Mouse (Mus musculus) gonadal fat pad, adult 2 months (tissue): ENCODE data around the gene Arid1b. TPM values are rescaled to one million over a fixed set of nuclear protein-coding genes. Genes with fewer than 3 reads are reported as not detected.

Experiments used
- DNase-seq: peaks from one replicate; pipeline ENCODE4 v3.0.0-alpha.2; 2012; ENCODE audit warnings: low read depth
- polyA plus RNA-seq: library from polyadenylated mRNA; depleted of rRNA; stranded (reverse); fragments of >200 nt; gene quantifications from 2 replicates; pipeline ENCODE4 v1.2.3, GENCODE M21; 2012

Gene Arid1b
- polyA plus RNA-seq, 1 experiment, result 23.2 TPM

DNA sequence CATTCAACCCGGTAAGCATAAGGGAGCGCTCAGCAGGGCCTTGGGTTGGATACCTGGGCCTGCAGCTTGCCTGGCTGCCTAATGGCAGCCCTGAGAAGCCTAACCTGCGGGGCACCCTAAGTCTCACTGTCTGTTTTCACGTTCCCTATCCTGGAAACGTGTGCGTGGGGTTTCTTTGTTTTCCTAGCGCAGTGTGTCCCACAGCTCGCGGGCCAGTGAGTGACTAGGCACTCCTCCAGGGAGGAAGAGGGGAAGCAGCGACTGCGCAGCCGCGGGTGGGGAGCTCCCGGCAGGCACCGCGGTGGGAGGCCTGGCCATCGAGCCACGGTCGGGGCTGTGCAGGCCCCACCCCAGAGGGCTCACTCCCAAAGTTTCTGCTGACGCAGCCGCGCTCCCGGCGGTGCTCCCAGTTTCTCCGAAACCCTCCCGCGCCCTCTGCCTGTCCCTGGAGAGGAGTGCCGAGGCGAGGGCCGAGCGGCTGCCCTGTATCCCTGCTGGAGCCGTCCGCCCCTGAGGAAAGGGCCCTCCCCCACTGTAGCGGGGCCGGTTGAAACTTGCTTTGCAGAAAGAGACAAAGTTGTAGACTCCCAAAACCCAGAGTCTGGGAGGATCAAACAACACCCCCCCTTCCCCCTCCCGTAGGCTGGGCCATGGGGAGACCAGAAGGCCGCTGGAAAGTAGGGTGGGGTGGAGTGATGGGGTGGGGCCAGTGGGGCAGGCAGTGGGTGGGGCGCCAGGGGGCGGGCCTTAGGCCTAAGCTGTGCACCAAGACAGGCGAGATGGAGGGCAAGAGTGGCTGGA, 195.6 kb downstream of the Arid1b start:
- no peak for DNase-seq

DNA sequence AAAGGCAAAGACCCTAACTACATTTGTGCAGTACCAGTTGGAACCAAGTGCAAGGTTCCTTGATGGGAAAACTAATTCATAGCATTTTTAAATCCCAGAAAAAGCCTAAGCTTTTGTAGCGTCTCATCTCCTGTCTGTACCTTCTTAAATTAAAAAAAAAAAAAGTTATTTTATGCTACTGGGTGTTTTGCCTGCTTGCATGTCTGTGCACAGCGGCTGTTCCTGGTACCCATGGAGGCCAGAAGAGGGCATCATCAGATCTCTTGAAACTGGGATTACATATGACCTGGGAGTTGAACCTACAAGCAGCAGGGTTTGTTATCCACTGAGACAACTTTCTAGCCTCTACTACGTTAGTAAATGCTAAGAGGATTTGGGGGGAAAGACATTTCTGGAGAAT, 196.2 kb downstream of the Arid1b start:
- DNase-seq, result no peak

DNA sequence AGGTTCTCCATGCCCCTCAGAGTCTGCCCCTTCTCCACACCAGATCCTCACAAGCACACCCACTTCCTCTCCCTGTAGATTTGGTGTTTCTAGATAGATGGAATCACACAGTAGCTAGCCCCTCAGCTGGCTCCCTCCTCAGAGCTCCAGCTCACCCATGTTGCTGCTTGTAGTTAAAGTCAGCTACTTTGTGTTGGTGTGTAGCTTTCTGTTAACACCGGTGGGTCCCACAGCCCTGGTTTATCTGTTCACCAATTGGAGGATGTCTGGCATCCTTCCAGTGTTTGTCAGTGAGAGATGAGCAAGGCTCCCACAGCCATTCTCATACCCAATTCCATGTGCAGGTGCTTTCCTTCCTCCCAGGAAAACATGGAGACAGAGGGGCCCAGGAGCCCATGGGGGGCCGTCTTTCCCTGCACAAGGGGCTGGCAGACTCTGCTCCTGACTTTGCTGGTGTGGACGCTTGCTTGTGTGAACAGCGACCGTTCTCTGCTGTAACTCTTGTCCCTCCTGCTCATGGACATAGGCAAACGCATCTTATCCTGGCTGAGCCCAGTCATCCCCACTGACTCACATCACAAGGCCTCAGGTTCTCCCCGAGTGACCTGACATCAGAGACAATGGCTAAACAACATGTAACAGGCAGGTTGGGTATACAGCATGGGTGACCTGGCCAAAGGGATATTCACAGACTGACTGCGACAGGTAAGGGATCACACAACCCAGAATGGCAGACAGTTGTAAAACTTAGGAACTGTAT, 200.2 kb downstream of the Arid1b start:
- DNase-seq, result no peak

DNA sequence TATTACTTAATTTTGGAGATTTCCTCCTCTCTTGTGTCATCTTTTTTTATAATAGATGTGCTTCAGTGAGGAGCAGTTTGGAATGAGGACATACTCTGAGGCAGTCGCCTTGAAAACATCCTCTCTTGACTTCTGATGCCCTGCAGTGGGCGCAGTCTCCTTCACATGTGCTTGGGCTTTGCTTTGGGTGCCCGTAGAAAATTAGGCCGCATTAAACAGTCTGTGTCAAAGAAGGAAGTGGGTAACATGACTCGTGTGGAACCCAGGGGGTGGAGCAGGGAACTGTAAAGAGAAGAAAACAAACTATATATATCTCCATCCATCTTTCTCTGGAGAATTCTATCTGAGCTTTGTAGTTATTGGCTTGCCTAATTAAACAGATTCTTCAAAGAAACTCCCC, 201.3 kb downstream of the Arid1b start:
- DNase-seq, result no peak

DNA sequence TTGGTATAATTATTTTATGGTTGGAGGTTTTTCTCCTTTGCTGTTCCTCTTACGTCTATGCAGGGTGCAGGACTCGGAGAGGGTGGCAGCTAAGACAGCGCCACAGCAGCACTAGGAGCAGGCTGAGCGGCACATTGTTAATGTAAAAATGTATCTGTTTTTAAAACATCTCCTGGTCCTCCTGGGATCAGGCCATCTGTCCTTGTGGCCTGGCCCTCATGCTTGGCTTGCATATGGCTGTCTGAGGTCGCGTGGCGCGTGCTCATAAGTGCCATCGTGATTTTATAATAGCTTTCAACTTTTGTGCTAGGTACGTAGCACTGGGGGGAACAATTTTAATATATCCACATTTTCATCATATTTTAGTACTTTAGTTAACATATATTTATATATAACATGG, 201.9 kb downstream of the Arid1b start:
- no peak for DNase-seq

DNA sequence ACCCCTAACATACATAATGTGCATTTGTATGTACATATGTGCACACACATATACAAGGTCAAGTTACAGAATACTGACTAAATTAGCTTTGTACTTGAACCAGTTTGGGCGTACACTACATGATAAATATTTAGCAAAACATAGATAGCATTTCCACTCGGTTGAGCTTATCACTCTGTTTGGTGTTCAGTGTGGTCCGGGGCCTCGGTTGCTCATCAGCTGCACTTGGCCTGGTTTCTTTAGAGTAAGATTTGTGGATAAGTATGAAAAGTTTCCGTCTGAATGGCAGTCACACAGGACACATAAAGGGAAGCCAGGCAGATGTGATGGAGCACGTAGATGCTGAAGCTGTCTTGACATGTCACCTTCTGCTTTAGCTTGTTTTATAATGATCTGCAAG, 202.4 kb downstream of the Arid1b start:
- DNase-seq, result no peak

DNA sequence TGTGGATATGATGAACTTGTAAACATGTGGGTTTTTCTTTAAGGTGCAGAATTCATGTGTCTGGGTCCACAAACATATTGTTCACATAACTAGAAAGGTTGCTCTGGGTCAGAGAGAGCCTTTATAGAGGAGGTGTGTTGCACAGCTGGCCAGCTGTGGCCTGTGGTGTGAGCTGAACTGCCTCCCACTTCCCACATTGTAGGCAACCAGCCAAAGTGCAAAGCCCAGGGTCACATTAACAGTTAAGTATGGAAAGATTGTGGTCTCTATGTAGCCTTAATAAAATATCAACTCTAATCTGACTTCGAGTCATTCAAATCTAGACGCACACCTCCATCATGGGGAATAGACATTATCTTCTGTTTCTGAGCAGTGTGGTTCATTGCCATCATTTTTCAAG, 203.0 kb downstream of the Arid1b start:
- DNase-seq, result no peak

DNA sequence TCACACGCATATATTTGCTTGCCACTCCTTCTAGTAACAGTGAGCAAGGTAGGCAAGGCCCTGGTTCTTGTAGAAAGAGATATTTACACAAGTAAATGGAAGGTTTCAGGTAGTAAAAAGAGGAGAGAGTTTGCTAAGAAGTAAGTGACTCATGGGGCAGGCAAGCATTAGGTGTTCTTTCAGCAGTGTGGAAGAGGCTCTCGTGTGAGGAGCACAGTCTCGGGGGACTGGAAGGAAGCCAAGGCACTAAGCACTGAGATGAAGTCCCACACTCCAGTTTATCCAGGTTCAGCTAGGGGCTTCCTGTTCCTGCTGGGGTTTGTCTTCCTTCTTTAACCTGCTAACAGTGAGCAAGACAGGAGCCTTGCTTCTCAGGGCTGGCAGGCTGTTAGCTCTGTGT, 203.6 kb downstream of the Arid1b start:
- DNase-seq, result no peak

DNA sequence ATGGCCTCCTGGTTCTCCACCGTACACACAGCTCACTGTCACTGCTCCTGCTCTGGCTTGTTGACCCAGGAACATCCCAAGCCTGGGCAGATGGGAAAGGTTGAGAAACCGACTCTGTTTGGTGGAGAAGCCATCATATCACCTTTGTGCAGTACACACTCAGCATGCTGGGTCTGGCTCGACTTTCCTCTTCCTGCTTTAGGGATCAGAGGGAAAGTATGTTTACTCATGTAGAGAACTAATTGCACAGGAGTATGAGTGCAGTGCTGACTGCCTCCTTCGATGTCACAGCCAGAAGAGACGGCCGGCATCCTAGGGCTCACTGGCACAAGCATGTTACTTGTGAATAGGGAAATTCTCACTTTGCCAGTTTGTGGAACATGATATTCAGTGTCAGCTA, 204.1 kb downstream of the Arid1b start:
- no peak for DNase-seq

DNA sequence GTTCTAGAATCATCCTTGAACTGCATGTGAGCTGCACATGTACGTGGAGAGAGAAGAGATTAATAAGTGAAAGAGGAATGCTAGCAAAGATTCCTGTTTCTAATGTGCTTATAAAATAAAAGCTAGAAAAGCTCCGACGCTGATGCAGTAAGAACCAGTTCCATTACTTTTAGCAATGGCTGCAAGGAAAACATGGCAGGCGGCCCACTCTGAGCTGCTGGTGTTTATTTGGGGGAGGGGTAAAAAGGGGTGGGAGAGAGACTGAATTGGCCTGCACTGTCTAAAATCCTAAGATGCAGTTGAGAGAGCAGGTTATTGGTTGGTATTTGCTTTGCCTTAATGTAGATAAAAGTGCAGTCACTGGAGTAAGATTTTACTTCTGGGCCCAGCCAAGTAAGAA, 204.7 kb downstream of the Arid1b start:
- no peak for DNase-seq

DNA sequence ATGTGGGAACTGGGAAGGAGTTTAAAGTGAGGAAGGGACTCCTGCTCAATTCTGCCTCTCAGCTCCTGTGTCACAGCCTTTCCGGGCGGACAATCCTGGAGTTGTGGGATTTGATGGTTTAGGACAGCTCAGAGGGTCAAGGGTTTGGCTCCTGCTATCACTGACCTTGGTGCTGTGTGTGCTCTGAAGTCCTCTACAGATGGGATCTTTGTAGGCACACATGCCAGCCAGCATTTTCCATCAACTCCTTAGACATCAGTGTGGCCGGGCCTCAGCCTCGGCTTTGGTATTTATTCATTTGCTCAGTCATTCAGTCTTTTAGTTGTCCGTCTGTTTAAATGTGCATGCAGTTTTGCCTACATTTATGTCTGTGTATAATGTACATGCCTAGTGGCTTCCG, 206.5 kb downstream of the Arid1b start:
- no peak for DNase-seq

DNA sequence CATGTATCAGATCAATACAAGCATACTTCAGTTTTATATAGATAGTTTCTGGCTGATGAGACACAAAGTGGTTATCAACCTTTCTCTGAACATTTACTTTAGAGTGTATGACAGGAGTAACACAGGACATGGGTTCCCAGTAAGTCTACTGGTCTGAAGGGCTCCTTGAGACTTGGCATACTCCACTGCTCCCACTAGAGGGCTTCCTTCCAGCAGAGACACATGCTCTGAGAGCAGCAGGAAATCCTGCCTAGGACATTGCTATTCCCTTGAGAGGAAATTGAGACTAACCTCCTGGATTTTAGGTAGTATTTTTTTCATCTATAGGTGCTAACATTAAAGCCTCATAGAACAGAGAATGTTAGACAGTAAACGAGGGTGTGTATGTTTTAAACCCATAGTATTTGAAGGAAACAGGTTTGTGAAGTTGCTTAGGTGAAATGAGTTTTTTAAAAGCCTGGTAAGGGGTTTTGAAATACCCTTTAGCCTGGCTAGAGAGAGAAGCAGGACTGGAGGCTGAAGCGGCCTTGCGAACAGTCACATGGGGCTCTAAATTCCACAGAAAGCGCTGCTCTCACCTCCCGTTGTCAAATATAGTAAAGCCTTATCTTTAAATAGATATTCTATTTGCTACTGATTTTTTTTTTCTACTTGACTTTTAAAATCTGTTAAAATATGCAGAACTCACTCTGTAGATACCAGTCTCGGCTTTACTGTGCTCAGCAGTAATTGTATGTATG, 207.9 kb downstream of the Arid1b start:
- DNase-seq, result no peak

DNA sequence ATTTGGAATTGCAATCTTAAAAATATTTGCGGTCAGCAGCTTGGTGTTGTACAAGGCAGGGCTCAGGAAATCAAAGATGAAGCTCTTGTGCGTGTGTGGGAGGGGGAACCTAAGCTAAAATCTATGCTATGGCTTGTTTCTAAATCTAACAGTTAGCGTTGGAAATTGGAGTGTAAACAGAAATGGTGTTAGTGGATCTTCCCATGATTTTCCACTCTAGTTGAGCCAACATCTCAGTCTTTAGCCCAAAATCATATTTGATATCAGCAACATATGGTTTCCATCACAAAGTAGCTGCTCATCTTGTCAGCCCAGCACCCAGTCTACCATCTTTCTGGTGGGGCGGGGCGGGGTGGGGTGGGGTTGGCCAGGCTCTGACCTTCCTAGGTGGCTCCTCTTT, 208.6 kb downstream of the Arid1b start:
- no peak for DNase-seq

DNA sequence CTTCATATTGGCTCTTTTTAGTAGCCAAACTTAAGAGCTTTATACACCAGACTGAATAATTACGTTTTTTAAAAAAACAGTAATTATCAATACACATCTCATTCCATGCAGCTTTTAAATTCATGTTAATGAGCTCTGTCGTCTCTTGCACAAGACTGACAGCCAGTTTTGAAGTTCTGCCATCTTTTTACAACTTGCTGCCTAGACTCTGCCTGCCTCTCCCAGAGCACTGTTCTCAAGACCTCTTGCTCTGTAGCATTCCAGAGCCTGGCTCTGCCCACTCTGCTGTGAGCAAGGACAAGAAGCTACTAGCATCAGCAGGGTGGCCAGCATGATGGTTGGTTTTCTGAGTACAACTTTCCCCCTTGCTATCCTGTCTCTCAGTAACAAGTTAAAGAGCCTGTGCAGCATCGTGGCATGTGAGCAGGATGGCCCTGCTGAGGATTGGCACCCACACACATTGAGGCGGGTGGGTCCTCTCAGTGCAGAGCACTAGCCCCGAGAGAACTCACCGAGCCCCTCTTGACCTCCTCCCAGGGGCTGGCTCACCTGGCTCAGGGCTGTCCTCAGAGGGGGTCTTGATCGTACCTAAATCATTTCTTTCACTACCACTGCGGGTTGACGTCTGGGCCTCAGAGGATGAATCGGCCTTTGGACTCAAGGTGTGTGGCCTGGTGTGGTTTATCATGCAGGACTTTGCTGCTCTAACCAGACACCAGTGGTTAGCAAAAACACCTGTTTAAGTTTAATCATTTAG, 209.4 kb downstream of the Arid1b start:
- DNase-seq, result no peak

DNA sequence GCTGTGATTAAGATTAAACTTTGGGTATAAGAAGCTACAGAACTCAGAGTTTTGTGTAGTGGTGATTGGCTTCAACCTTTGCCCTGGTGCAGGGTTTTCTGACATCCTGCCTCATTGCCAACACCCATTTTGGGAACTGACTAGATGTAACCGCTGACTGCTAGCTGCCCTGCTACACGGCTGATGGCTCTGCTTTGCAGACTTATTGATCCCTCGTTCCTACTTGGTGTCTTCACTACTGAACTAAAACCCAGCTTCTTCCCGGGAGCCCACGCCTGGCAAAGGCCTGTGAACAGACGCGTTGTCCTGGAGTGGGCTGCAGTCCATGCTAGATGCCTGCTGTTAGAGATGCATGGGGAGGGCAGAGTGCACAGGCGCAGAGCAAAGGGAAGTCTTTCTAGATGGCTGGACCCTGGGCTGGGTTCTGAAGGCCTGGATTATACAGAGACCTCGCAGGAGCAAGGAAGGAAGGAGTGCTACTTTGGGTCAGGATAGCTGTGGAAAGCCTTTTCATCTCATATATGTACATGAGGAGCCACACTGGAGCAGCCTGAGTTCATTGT, 210.1 kb downstream of the Arid1b start:
- no peak for DNase-seq

DNA sequence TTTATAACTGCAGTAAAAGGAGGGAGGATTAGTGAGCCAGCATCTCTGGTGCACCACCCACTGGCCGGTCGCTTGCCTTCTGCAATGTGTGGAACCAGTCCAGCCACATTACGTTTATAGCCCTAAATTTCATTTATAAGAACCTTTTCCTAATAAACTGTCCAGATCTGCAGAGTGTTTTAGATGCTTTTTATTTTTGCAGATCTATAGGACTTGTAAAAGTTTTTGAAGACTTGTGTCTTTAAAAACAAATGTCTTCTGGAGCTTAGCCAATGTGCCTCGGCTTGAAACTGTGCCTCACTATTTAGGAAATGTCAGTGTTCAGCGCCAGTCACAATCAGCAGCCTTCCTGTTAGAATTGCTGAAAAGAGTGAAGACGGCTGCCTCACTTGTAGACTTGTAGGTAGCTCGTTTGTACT, 211.0 kb downstream of the Arid1b start:
- DNase-seq, result no peak

DNA sequence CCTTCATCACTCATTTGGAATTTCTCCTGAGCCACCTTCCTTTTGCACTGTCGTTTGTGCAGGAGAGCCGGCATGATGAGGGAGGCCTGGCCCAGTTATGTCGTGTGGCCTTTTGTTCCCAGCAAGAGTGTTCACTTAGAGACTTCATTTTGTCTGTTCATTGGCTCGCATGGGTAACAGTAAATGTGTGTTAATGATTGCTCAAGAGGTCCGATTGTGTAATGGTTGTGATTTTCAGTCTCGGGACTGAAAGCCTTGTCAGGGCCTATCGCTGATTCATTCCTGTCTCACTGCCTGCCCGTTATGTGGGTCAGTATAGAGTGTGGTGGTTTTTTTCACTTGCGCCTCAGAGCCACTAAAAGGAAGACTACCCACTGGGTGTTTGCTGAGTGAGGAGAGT, 212.6 kb downstream of the Arid1b start:
- no peak for DNase-seq

DNA sequence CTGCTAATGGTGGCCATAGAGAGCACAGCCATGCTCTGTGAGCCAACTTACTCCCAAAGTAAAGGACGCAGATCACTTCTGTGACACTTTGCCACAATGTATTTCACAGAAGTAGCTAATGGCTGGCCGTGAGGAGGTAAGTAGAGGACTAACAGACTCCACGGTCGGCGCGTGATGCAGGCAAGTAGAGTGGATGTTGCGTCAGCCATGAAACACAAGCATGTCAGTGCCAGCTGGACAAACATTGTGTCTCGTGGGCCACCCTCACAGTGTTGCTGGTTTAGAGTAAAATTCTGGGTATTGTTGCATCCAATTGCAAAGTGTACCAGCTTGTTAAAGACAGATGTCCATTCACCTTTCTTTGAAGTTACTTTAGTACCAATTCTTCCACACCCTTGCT, 213.7 kb downstream of the Arid1b start:
- DNase-seq, result no peak

DNA sequence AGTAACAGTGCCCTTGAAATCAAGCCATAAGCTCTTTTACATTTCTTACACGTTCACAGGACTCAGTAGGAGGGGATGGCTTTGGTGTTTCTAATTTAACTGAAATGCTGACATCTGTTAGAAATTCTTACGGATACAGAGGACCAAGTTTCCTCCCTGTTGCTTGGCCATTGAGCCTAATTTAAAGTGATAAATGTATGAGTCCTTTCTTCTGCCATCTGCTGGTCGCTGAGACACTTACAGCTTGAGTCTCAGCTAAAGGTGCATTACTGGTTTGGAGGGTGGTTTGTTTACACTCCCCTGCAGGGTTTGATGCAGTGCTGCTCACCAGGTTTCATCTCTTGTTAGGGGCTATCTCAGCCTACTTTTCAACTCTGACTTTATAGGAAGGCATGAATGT, 214.2 kb downstream of the Arid1b start:
- no peak for DNase-seq

DNA sequence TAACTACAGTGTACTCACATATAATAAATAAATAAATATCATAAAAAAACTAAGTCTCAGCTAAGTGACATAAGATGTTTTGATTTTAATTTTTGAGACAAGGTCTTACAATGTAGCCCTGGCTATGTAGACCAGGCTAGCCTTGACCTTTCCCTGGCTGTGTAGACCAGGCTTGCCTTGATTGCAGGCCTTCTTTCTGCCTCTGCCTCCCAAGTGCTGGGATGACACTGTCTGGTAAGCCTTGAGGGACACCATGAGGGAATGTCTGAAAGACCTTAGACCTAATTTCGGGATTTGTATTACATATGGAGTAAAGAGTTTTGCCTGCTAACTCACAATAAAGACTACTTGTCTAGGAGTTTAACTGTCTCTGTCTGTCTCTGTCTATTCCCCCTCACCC, 214.9 kb downstream of the Arid1b start:
- DNase-seq, result no peak

DNA sequence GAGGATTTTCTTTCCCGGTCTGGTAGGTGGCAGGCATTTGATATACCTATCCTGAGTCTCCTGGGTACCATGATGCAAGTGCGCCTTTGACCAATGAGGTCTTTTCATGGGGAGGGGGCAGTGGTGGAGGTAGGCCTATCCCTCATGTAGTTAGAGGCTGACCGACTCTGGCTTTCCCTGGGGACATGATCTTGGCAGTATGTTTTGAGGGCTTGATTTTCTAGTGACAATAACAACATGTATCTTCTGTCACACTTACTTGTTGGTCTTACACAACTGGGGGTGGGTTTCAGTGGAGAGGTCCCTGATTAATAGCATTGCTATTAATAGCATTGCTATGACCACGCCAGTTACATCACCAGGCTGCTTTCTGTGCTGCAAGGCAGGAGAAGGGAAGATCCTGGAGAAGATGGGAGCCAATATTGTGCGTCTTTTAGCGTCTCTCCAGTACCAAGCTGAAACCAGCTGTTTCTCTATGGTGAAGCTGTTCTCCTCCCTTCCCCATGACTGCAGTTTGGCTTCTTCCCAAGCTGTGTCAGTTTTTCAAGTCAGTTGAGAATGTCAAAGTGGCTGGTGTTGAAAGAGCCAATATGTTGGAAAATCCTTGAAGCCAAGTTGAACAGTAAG, 216.1 kb downstream of the Arid1b start:
- DNase-seq, result no peak
